Mouse (Mus musculus): ENCODE measurements around the gene Tyk2. TPM values are rescaled to one million over a fixed set of nuclear protein-coding genes. Genes with fewer than 3 reads are reported as not detected.

The Tyk2 gene
- polyA plus RNA-seq, 1 experiment from 2014 or later: 5.4 TPM

- H3K4me2 ChIP-seq (ENCODE audit: low read depth, low read length): no peak overlapping the region
- H3K36me3 ChIP-seq (replicated peaks; ENCODE audit: control insufficient read depth, insufficient read depth, low read depth, low read length): peaks cover 13% of the 10 kb centered on the region
- no peak overlapping the region for H3K4me3 ChIP-seq (ENCODE audit: low read depth, low read length)
- DNase-seq (ENCODE audit: low spot score) (no peak), ATAC-seq (replicated peaks; ENCODE audit: insufficient number of reproducible peaks, low FRiP score, low TSS enrichment, low read depth) (no peak)
- H3K27ac ChIP-seq (replicated peaks; ENCODE audit: low read depth, low read length): no peak overlapping the region
- no peak overlapping the region for H3K9ac ChIP-seq (replicated peaks; ENCODE audit: low read length)
- WGBS: 78% methylated on average over 9 of the region's 9 CpGs
- no peaks in the 10 kb centered on the region for H3K27me3 ChIP-seq (ENCODE audit: control insufficient read depth, insufficient read depth, low read length)
- H3K9me3 ChIP-seq (replicated peaks; ENCODE audit: control insufficient read depth, low read length): no peaks in the 10 kb centered on the region
- H3K4me1 ChIP-seq (ENCODE audit: control insufficient read depth, insufficient read depth, low read length): no peaks in the 10 kb centered on the region
Measured at GRCm38 (mm10) chr9:21134595-21135328, 3.7 kb upstream of the Tyk2 start.

- Histone ChIP-seq H3K4me3 (ENCODE audit: low read depth, low read length) (no peak overlapping the region), H3K36me3 (replicated peaks; ENCODE audit: control insufficient read depth, insufficient read depth, low read depth, low read length) (peaks cover 1% of the 10 kb centered on the region; the same call in 1 of the 2 replicates), H3K9me3 (replicated peaks; ENCODE audit: control insufficient read depth, low read length) (no peaks in the 10 kb centered on the region), H3K9ac (replicated peaks; ENCODE audit: low read length) (no peak overlapping the region), H3K4me2 (ENCODE audit: low read depth, low read length) (no peak overlapping the region), H3K27ac (replicated peaks; ENCODE audit: low read depth, low read length) (no peak overlapping the region), H3K27me3 (ENCODE audit: control insufficient read depth, insufficient read depth, low read length) (no peaks in the 10 kb centered on the region), H3K4me1 (ENCODE audit: control insufficient read depth, insufficient read depth, low read length) (no peaks in the 10 kb centered on the region)
- 82% methylated on average over 9 of the region's 9 CpGs for WGBS
- DNase-seq (ENCODE audit: low spot score): no peak
- ATAC-seq (replicated peaks; ENCODE audit: insufficient number of reproducible peaks, low FRiP score, low TSS enrichment, low read depth): no peak
Measured at GRCm38 (mm10) chr9:21133064-21133707, 2.1 kb upstream of the Tyk2 start.

- Histone ChIP-seq H3K9ac (replicated peaks; ENCODE audit: low read length) (no peak overlapping the region), H3K4me3 (ENCODE audit: low read depth, low read length) (no peak overlapping the region), H3K27me3 (ENCODE audit: control insufficient read depth, insufficient read depth, low read length) (no peaks in the 10 kb centered on the region), H3K9me3 (replicated peaks; ENCODE audit: control insufficient read depth, low read length) (no peaks in the 10 kb centered on the region), H3K27ac (replicated peaks; ENCODE audit: low read depth, low read length) (no peak overlapping the region), H3K36me3 (replicated peaks; ENCODE audit: control insufficient read depth, insufficient read depth, low read depth, low read length) (no peaks in the 10 kb centered on the region), H3K4me2 (ENCODE audit: low read depth, low read length) (no peak overlapping the region), H3K4me1 (ENCODE audit: control insufficient read depth, insufficient read depth, low read length) (no peaks in the 10 kb centered on the region)
- WGBS: 83% methylated on average over 12 of the region's 12 CpGs
- DNase-seq (ENCODE audit: low spot score): no peak
- ATAC-seq (replicated peaks; ENCODE audit: insufficient number of reproducible peaks, low FRiP score, low TSS enrichment, low read depth): no peak
Measured at GRCm38 (mm10) chr9:21132102-21132775, 1.2 kb upstream of the Tyk2 start.

GRCm38 (mm10) chr9:21126259-21126627, 4.8 kb downstream of the Tyk2 start:
- ATAC-seq (replicated peaks; ENCODE audit: insufficient number of reproducible peaks, low FRiP score, low TSS enrichment, low read depth): no peak
- Histone ChIP-seq H3K9me3 (replicated peaks; ENCODE audit: control insufficient read depth, low read length) (no peaks in the 10 kb centered on the region), H3K27ac (replicated peaks; ENCODE audit: low read depth, low read length) (no peak overlapping the region), H3K4me3 (ENCODE audit: low read depth, low read length) (no peak overlapping the region), H3K36me3 (replicated peaks; ENCODE audit: control insufficient read depth, insufficient read depth, low read depth, low read length) (no peaks in the 10 kb centered on the region; the same call in 1 of the 2 replicates), H3K4me2 (ENCODE audit: low read depth, low read length) (no peak overlapping the region), H3K27me3 (ENCODE audit: control insufficient read depth, insufficient read depth, low read length) (no peaks in the 10 kb centered on the region), H3K4me1 (ENCODE audit: control insufficient read depth, insufficient read depth, low read length) (no peaks in the 10 kb centered on the region), H3K9ac (replicated peaks; ENCODE audit: low read length) (no peak overlapping the region)
- no peak for DNase-seq (ENCODE audit: low spot score)
- WGBS: 88% methylated on average over 2 of the region's 2 CpGs

GRCm38 (mm10) chr9:21125502-21126258, 5.4 kb downstream of the Tyk2 start:
- no peaks in the 10 kb centered on the region; the same call in 1 of the 2 replicates for H3K36me3 ChIP-seq (replicated peaks; ENCODE audit: control insufficient read depth, insufficient read depth, low read depth, low read length)
- no peak overlapping the region for H3K4me2 ChIP-seq (ENCODE audit: low read depth, low read length)
- DNase-seq (ENCODE audit: low spot score): no peak
- no peaks in the 10 kb centered on the region for H3K27me3 ChIP-seq (ENCODE audit: control insufficient read depth, insufficient read depth, low read length)
- H3K9ac ChIP-seq (replicated peaks; ENCODE audit: low read length): no peak overlapping the region
- WGBS: 91% methylated on average over 9 of the region's 9 CpGs
- no peak overlapping the region for H3K4me3 ChIP-seq (ENCODE audit: low read depth, low read length)
- no peaks in the 10 kb centered on the region for H3K4me1 ChIP-seq (ENCODE audit: control insufficient read depth, insufficient read depth, low read length)
- no peaks in the 10 kb centered on the region for H3K9me3 ChIP-seq (replicated peaks; ENCODE audit: control insufficient read depth, low read length)
- ATAC-seq (replicated peaks; ENCODE audit: insufficient number of reproducible peaks, low FRiP score, low TSS enrichment, low read depth): no peak
- H3K27ac ChIP-seq (replicated peaks; ENCODE audit: low read depth, low read length): no peak overlapping the region

- Histone ChIP-seq H3K4me2 (ENCODE audit: low read depth, low read length) (no peak overlapping the region), H3K4me3 (ENCODE audit: low read depth, low read length) (no peak overlapping the region), H3K27ac (replicated peaks; ENCODE audit: low read depth, low read length) (no peak overlapping the region), H3K9ac (replicated peaks; ENCODE audit: low read length) (no peak overlapping the region), H3K9me3 (replicated peaks; ENCODE audit: control insufficient read depth, low read length) (no peaks in the 10 kb centered on the region), H3K27me3 (ENCODE audit: control insufficient read depth, insufficient read depth, low read length) (no peaks in the 10 kb centered on the region), H3K4me1 (ENCODE audit: control insufficient read depth, insufficient read depth, low read length) (no peaks in the 10 kb centered on the region), H3K36me3 (replicated peaks; ENCODE audit: control insufficient read depth, insufficient read depth, low read depth, low read length) (no peaks in the 10 kb centered on the region; the same call in 1 of the 2 replicates)
- DNase-seq (ENCODE audit: low spot score): no peak
- ATAC-seq (replicated peaks; ENCODE audit: insufficient number of reproducible peaks, low FRiP score, low TSS enrichment, low read depth): no peak
- WGBS: 89% methylated on average over 5 of the region's 5 CpGs
Measured at GRCm38 (mm10) chr9:21124837-21125236, 6.2 kb downstream of the Tyk2 start.

- no peak overlapping the region for H3K9ac ChIP-seq (replicated peaks; ENCODE audit: low read length)
- DNase-seq (ENCODE audit: low spot score) (no peak), ATAC-seq (replicated peaks; ENCODE audit: insufficient number of reproducible peaks, low FRiP score, low TSS enrichment, low read depth) (no peak)
- 83% methylated on average over 16 of the region's 16 CpGs for WGBS
- no peaks in the 10 kb centered on the region for H3K4me1 ChIP-seq (ENCODE audit: control insufficient read depth, insufficient read depth, low read length)
- no peaks in the 10 kb centered on the region; the same call in 1 of the 2 replicates for H3K36me3 ChIP-seq (replicated peaks; ENCODE audit: control insufficient read depth, insufficient read depth, low read depth, low read length)
- no peaks in the 10 kb centered on the region for H3K27me3 ChIP-seq (ENCODE audit: control insufficient read depth, insufficient read depth, low read length)
- H3K4me2 ChIP-seq (ENCODE audit: low read depth, low read length): no peak overlapping the region
- H3K27ac ChIP-seq (replicated peaks; ENCODE audit: low read depth, low read length): no peak overlapping the region
- H3K9me3 ChIP-seq (replicated peaks; ENCODE audit: control insufficient read depth, low read length): no peaks in the 10 kb centered on the region
- H3K4me3 ChIP-seq (ENCODE audit: low read depth, low read length): no peak overlapping the region
Measured at GRCm38 (mm10) chr9:21121483-21121882, 9.6 kb downstream of the Tyk2 start.

All from embryonic facial prominence, embryonic 11.5 days (tissue).